Mouse (Mus musculus) small intestine, adult 2 months (tissue): Measurements from ENCODE around the gene Mpzl1.

Experiments
- CTCF ChIP-seq: fragments of 200-500 bp; IDR thresholded peaks from 2 replicates; pipeline ENCODE4 v1.5.1; 2012; ENCODE audit warnings: low read depth, mild to moderate bottlenecking, control low read depth, inconsistent platforms, low read length, moderate library complexity, mixed read lengths; ENCODE audit not compliant: insufficient replicate concordance, insufficient read length; ENCODE audit errors: extremely low read depth
- POLR2A ChIP-seq: fragments of 200-500 bp; IDR thresholded peaks from 2 replicates; pipeline ENCODE4 v1.6.1; 2012; ENCODE audit warnings: low read depth, mild to moderate bottlenecking, control low read depth, inconsistent platforms, low read length, moderate library complexity

GRCm38 (mm10) chr1:165670056-165670455 lies 35.7 kb upstream of the Mpzl1 start:
- TF ChIP-seq CTCF (no peak), POLR2A (no peak)
